Mouse (Mus musculus): ENCODE measurements around the gene Rbpj. TPM values are rescaled to one million over a fixed set of nuclear protein-coding genes. Genes with fewer than 3 reads are reported as not detected.
"Not testable (repeated sequence)": the region's sequence is repeated elsewhere in the genome, so short reads cannot be mapped to it uniquely, and the experiment has no call there.

Gene Rbpj
- total RNA-seq, 1 experiment from 2014 or later, result 30.1 TPM

DNA sequence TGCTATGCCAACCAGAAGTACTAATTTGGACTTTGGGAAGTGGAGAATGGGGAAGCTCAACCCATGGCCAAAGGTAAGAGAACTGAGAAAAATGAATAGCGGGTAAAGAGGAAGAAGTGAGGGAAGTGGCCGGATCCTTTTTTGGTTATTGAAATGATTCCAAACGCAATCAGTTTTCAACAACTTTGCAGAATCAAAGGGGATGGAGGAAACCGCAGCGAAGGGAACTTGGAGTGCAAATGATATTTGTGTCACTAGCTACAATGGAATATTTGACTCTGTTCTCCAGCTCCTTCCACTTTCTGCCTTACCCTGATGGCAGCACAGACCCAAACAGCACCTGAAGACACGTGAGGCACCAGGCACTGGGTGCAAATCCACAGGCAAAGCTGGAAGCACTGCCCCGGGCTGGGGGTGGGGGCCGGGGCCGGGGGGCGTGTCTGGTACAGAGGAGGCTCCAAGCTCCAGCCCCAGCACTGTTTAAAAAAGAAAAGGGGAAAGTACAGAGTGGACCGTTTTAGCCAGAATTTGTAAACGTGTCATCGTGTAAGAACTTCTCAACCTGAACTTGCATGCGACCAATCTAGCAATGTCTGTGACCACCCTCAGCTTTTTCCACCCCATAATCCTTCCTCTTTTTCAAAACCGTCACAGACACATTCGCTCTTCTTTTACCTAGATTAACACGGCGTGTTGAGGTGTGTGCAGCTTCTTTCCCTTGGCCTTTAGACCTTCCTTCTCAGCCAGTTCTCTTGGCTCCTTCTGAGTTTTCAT lies 74.1 kb downstream of the Rbpj start:
- ATAC-seq (ENCODE audit: extremely low read depth, insufficient number of reproducible peaks, low FRiP score, poor library complexity, severe bottlenecking), result no peak

DNA sequence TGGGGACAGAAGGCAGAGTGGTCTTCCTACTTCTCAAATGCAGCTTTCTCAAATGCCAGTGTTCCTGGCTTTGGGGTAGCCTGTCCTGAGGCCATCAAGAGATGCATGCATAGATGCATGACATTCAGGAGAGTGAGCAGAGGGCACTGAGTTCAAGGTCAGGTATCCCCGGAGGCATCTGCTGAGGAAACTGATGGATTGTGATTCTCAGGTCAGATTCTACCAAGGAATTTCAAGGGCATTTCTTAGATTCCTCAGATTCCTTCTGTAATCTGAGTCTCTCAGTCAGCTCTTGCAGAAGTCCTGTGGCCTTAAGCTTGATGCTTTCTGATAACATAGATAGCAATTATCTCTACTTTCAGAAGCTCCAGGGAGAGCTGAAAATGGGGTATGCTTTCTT lies 76.1 kb downstream of the Rbpj start:
- no peak for ATAC-seq (ENCODE audit: extremely low read depth, insufficient number of reproducible peaks, low FRiP score, poor library complexity, severe bottlenecking)

DNA sequence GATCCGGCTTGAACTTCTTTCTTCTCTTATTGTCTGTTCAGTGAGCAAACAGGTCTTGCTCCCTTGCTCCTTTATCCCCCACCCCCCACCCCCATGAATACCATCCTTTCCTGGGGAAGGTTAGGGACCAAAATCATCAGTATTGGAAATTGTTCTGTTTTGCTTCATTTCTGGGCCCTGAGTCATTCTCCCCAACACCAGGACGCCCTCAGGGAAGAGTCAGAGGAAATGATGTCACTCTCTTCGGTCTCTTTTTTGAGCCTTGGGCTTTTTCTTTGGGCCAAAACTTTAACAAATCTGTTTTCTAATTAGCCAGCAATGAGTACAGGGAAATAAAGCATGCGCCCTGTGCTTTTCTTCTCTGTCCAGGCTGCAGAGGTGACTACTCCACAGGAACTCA lies 77.4 kb downstream of the Rbpj start:
- ATAC-seq (ENCODE audit: extremely low read depth, insufficient number of reproducible peaks, low FRiP score, poor library complexity, severe bottlenecking), result no peak

DNA sequence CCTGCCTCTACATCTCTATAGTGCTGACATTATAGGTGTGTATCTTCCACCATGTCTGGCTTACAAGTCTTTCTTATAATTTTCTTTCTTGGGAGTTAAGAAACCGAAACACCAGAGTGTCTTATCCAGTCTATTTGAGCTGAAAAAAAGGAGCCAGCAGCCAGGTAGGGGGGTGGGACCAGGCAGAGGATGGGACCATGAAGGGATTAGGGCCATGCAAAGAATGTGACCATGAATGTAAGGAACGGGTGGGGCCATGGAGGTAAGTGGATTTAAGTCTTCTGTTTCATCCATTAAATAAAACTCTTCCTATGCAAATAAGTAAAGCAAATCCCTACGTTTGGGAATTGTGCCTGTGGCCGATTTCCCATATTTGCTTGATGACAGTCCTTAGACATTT lies 78.0 kb downstream of the Rbpj start:
- no peak for ATAC-seq (ENCODE audit: extremely low read depth, insufficient number of reproducible peaks, low FRiP score, poor library complexity, severe bottlenecking)

DNA sequence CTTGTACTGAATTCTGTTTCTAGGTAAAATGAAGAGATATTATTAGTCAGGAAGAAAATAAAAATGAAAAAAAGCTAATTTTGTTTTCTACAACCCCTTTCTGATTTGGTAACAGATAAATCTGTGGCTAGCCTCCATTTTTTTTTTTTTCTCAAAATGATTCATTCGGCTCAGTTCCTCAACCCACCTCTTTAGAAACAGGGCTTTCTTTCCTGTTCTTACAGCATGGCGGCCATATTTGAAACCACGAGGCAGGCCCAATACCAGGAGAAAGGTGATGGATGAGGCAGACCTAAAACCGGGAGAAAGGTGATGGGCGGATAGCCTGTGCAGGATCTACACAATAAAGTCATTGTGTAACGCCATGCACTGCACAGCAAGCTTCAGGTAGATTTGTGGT lies 80.5 kb downstream of the Rbpj start:
- no peak for ATAC-seq (ENCODE audit: extremely low read depth, insufficient number of reproducible peaks, low FRiP score, poor library complexity, severe bottlenecking)

DNA sequence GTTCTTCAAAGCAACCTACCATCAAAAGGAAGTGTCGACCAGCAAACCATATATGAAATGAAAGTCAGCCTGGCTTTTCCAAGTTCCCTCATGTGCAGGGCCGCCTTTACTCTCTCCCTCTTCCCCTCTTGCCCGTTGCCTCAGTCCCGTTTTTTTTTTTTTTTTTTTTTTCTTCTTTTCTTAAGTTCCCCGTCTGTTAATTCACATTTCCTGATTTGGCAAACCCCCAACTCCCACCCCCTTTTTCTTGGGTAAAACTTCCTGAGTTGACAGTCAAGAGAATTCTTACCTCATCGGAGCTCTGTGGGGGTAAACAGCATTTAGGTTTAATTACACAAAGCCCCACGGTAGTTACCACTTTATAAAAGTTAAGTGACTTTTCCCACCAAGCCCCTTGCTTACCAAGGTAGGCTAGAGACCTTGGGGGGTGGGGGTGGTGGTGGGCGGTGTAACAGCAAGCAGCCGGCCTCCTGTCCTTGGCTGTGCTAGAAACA lies 81.1 kb downstream of the Rbpj start:
- no peak for ATAC-seq (ENCODE audit: extremely low read depth, insufficient number of reproducible peaks, low FRiP score, poor library complexity, severe bottlenecking)

DNA sequence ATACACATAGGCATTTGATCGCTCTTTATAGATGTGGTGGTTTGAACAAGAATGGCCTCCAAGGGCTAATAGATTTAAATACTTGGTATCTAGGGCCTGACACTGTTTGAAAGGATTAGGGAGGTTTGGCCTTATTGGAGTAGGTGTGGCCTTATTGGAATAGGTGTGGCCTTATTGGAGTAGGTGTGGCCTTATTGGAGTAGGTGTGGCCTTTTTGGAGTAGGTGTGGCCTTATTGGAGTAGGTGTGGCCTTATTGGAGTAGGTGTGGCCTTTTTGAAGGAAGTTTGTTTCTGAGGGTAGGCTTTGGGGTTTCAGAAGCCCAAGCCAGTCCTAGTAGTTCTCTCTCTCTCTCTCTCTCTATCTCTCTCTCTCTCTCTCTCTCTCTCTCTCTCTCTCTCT lies 84.4 kb downstream of the Rbpj start:
- not testable (repeated sequence) for ATAC-seq (ENCODE audit: extremely low read depth, insufficient number of reproducible peaks, low FRiP score, poor library complexity, severe bottlenecking)

DNA sequence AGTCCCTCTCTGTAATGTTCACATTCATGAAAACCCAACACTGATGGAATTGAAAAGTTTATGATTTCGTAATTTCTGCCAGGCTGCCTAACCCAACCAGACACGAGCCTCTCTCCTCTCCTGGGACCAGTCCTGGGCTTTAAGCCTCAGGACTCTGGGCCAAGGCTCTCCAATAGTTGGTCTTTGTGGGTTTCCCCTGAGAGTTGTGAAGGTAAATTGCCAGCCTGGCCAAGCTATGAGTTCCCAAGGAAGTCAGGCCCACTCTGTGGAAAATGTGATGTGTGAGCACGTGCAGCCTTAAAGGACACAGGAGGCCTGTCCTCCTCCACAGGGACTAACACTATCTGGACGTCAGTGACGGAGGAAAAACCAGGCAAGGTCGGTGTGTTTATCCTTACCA lies 85.4 kb downstream of the Rbpj start:
- no peak for ATAC-seq (ENCODE audit: extremely low read depth, insufficient number of reproducible peaks, low FRiP score, poor library complexity, severe bottlenecking)

DNA sequence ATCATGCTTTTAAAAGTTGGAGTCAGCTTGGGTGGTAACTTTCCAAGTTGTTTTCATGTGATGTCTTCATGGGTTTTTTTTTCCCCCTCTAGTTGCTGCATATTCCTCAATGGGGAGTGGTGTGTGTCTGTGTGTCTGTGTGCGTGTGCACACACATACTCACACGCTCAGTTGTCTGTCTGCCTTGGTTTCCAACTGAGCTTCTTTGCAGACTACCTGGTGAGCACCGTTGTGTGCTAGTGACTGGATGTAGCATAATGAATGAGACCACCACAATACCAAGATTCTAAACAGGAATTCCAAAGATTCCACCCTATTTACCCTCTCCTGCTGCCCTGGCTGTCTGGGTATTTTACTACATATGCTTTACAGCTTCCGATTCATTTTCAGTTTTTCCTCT lies 86.0 kb downstream of the Rbpj start:
- ATAC-seq (ENCODE audit: extremely low read depth, insufficient number of reproducible peaks, low FRiP score, poor library complexity, severe bottlenecking), result no peak

DNA sequence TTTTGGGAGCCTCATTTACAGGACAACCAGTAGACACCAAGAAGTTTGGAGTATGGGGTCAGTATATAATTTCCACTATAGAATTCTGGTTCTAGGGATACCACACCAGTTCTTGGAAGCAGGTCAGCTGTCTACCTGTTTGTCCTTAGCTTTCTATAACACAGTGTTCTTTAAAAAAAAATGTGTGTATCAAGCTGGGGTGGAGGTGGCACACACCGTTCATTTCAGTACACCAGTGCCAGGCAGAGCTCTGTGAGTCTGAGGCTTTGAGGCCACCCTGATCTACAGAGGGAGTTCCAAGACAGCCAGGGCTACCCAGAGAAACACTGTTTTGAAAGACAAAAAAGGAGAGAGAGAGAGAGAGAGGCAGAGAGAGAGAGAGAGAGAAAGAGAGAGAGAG lies 87.3 kb downstream of the Rbpj start:
- ATAC-seq (ENCODE audit: extremely low read depth, insufficient number of reproducible peaks, low FRiP score, poor library complexity, severe bottlenecking), result no peak

DNA sequence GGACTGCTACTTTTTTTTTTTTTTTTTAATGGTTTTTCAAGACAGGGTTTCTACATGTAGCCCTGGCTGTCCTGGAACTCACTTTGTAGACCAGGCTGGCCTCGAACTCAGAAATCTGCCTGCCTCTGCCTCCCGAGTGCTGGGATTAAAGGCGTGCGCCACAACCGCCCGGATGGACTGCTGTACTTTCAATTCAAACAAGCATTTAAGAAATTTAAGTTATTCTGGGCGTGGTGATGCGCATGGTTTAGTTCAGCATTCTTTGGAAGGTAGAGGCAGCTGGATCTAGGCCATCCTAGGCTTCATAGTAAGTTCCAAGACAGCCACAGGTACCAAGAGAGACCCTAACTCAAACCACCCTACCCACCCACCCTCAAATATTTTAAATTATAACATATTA lies 88.2 kb downstream of the Rbpj start:
- no peak for ATAC-seq (ENCODE audit: extremely low read depth, insufficient number of reproducible peaks, low FRiP score, poor library complexity, severe bottlenecking)

DNA sequence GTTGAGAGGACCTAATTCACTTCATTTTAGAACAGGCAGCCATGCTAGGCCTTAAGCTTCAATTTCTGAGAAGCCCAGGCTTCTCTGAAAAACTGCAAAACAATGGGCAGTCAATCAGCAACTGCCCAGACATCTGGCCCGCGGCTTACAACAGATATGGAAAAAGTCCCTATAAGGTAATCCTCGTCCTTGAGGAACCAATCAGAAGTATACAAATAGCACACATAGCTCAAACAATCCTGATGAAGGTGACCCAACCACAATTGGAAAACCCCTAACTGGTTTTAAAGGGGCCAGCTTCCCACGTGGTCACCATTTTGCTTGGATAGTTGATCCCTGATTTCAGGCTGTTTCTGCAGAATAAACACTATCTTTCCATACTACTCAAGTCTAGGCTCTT lies 89.0 kb downstream of the Rbpj start:
- ATAC-seq (ENCODE audit: extremely low read depth, insufficient number of reproducible peaks, low FRiP score, poor library complexity, severe bottlenecking), result no peak

DNA sequence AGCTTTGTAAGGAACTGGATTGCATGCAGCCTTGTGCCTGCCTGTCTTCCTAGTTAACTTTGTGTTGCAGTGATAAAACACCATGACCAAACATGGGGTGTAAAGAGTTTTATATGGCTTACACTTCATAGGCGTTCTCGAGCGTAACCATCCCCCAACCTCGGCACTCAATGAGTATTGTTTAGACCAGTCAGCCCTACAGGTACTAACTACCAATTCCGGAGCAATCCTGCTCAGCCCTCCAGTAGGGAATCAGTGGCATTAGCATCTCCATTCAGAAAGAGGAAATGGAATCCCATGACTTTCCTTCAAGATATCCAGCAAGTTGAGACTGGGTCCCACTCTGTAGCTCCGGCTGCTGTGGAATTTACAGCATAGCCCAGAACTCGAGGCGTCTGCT lies 89.5 kb downstream of the Rbpj start:
- ATAC-seq (ENCODE audit: extremely low read depth, insufficient number of reproducible peaks, low FRiP score, poor library complexity, severe bottlenecking), result no peak

DNA sequence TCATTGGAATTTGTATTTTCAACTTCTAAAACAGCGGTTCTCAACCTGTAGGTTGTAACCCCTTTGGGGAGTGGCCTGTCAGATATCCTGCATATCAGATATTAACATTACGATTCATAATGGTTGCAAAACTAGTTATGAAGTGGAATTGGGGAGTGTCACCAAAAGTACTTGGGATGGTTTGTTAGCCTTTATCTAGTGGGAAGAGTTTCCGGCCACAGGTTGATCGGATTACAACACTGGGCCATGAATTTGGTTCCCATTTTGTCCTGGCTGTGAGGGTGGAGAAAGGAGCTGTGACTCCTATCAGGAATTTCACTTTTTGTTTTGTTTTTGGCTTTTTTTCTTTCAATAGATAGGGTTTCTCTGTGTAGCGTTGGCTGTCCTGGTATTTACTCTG lies 90.0 kb downstream of the Rbpj start:
- no peak for ATAC-seq (ENCODE audit: extremely low read depth, insufficient number of reproducible peaks, low FRiP score, poor library complexity, severe bottlenecking)

DNA sequence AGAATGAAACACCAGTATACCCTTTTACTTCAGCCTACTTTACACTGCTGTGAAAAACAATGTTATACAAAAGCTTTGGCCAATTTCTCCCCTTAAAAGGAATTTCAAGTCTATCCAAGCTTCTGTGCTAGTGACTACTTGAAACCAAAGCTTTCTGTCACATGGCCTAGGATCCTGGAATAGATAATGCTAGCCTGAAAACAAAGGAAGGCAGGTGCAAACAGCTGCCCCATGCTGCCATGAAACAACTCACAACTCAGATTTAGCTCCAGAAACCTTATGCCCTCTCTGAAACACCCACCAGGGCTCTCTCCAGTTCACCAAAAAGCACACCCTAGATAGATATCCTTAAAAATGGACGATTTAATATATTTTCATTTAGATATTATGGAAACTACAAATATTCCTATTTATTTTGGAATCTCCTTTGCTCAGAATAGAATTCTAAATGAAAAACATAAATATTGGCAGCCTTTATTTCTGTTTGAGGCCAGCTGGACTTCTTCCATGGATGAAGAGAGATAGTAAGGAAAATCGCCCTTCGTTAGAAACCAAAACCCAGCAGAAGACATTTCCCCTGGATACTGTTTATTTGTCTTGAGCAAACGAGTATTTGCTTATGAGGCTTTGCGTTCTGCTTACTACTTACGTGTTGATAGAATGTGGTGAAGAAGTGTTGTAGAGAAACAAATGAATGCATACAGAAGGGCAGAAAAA lies 91.8 kb downstream of the Rbpj start:
- ATAC-seq (ENCODE audit: extremely low read depth, insufficient number of reproducible peaks, low FRiP score, poor library complexity, severe bottlenecking), result no peak

DNA sequence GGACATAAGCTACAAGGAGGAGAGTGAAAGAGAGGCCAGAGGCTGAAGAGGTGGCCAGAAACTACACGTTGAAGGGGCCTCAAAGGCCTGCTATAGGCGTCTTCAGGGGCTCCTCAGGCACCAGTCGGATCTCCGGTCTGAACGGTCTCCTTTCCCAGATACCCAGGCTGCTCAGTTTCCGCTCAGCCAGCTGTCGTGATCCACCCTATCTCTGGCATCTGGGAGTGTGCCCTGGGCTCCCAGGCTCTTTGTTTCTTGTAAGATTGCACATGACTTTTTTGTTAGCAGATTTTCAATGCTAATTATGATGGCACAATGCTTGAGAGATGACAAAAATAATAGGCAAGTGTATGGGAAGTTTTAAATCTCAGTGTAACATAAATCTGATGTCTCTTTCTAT lies 95.2 kb downstream of the Rbpj start:
- ATAC-seq (ENCODE audit: extremely low read depth, insufficient number of reproducible peaks, low FRiP score, poor library complexity, severe bottlenecking), result no peak

DNA sequence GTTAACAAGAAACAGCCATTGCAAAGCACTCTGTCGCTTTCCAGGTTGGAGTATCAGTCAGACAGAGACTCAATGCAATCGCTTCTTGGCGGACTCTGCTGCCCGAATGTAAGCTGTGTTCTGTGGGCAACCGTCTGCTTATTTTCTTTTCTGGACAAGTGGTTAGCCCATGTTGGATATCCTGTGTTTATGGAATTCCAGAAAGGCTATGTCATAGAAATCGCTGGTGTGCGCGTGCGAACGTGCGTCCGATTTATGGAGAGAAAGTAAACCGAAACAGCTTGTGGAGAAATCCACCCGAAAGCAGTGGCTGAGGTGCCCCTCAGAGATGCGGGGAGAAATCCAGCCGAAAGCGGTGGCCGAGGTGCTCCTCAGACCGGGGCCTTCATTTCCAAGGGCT lies 98.4 kb downstream of the Rbpj start:
- no peak for ATAC-seq (ENCODE audit: extremely low read depth, insufficient number of reproducible peaks, low FRiP score, poor library complexity, severe bottlenecking)

DNA sequence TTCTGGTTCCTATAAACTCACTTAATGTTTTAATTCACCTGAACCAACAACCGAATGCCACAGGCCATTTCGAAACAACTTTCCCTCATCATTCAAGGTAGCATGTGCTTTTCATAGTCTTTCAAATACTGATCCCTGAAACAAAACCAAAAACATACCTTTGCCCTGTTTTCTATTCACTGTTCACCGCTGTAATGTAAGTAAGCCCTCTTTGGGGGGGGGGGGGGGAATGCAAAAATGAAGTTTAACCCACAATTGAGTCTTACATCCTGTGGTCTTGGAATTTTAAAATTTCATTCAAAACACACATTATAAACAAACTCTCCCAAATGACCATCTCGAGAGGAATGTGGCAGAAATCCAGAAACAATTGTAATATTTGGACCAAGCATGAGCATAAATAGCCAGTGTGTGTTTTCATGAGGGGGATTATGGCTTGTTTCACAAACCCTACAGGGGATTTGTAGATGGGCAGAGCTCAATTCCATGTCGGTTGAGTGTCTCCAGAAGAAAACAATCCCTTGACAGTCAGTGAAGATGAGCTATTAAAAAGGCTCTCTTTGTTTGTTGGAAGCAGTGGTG lies 99.4 kb downstream of the Rbpj start:
- no peak for ATAC-seq (ENCODE audit: extremely low read depth, insufficient number of reproducible peaks, low FRiP score, poor library complexity, severe bottlenecking)

DNA sequence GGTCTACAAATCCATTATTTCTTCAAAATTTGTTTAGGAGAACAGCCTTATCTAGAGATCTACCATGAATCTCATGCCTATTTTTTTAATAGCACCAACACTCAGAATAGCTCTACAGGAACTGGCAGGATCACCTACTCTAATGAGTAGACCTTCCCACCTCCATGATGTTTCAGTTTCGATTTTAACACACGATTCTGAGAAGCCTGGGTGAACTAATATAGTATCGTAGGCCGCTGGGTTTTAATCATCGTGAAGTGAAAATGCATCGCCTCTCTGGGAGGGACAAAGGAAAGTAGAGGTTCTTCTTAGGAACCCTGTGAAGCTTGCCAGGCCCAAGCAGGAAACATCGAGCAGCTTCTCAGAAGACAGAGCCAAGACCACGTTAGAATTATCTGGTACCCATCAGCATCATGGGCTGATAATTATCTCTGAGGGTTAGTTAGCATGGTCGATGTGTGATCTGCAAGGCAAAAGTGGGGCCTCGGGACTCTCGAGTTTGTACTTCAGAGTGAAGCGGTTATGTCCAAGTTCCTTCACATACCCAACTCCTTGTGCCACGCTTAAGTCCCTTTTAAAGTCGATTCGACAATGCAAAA lies 100.6 kb downstream of the Rbpj start:
- 0 out of 2 replicates have a peak, but pooled peaks have one; percentile 26 for ATAC-seq (ENCODE audit: extremely low read depth, insufficient number of reproducible peaks, low FRiP score, poor library complexity, severe bottlenecking)

DNA sequence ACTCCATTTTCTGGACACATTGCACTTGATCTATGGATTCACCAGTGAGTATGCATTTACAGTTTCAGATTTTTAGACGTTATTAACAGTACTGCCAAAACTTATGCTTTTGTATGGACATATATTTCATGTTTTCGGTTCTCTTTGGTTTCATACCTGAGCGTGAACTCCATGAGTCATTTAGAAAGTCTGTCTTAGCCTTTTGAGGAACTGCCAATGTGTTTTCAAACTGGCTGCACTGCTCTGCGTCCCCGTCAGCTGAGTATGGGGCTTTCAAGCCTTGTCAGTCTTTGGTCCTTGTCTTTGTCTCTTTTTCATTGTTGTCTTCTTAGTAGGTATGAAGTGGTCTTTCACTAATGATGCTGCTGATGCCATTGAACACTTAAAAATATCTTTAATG lies 106.5 kb downstream of the Rbpj start:
- peak; percentile 63; the same call in 1 of the 2 replicates for ATAC-seq (ENCODE audit: extremely low read depth, insufficient number of reproducible peaks, low FRiP score, poor library complexity, severe bottlenecking)
